ENCODE assay signal across 19 mouse cellular contexts in genomic region chr7:27264761-27265160, GRCm38 (mm10).
"Had no signal": no experiment of that assay in that cellular context is flagged by ENCODE, and none has a peak within 500 bp of the region (broad histone marks: within the 10 kb centered on the region; RNA-seq: fewer than 3 reads in every experiment).

No protein-coding gene starts in this region.

- ATAC-seq: liver, postnatal 0 days; lung, postnatal 0 days; midbrain, embryonic 13.5 days; midbrain, embryonic 15.5 days had no signal

- H3K36me3 ChIP-seq: liver, embryonic 15.5 days had no signal

- DNase-seq: liver, postnatal 0 days; lung, adult 2 months; lung, postnatal 14 days; lung, postnatal 36 days; right cerebral cortex, postnatal 14 days; thymus, adult 2 months; thymus, postnatal 36 days had no signal

- H3K4me1 ChIP-seq: liver, embryonic 15.5 days had no signal

- H3K9me3 ChIP-seq: liver, embryonic 15.5 days; lung, embryonic 15.5 days; midbrain, embryonic 13.5 days; midbrain, embryonic 15.5 days; neural tube, embryonic 13.5 days; neural tube, embryonic 15.5 days; stomach, embryonic 15.5 days had no signal

- H3K4me2 ChIP-seq: liver, embryonic 15.5 days; lung, embryonic 15.5 days; midbrain, embryonic 11.5 days; midbrain, embryonic 13.5 days; midbrain, embryonic 15.5 days; neural tube, embryonic 13.5 days; neural tube, embryonic 15.5 days; stomach, embryonic 15.5 days had no signal

- H3K4me3 ChIP-seq: liver, embryonic 15.5 days; lung, embryonic 15.5 days; megakaryocyte, embryonic 14.5 days; midbrain, embryonic 13.5 days; midbrain, embryonic 15.5 days; neural tube, embryonic 13.5 days; neural tube, embryonic 15.5 days; stomach, embryonic 15.5 days had no signal

- H3K27ac ChIP-seq: liver, embryonic 15.5 days; lung, embryonic 15.5 days; macrophage; midbrain, embryonic 13.5 days; midbrain, embryonic 15.5 days; neural tube, embryonic 13.5 days; neural tube, embryonic 15.5 days; stomach, embryonic 15.5 days; stomach, postnatal 0 days had no signal

- H3K27me3 ChIP-seq: lung, embryonic 15.5 days; midbrain, embryonic 13.5 days; midbrain, embryonic 15.5 days; neural tube, embryonic 13.5 days; neural tube, embryonic 15.5 days; stomach, embryonic 15.5 days had no signal
